Mouse (Mus musculus) C2C12 (cell line): ENCODE results near the gene Gpatch2l. TPM values are rescaled to one million over a fixed set of nuclear protein-coding genes. Genes with fewer than 3 reads are reported as not detected.

Experiments used
- H3K27me3 ChIP-seq: one replicate; pipeline ENCODE4 v1.6.1; 2011; ENCODE audit not compliant: control insufficient read depth, insufficient read depth, insufficient read length
- H3K36me3 ChIP-seq: one replicate; pipeline ENCODE4 v1.6.1; 2011; ENCODE audit not compliant: control insufficient read depth, insufficient read depth
- H3K4me3 ChIP-seq: one replicate; pipeline ENCODE4 v1.5.1; 2011; ENCODE audit warnings: mild to moderate bottlenecking, control low read depth; ENCODE audit not compliant: poor library complexity, insufficient read depth, severe bottlenecking
- H3K79me2 ChIP-seq: one replicate; pipeline ENCODE4 v1.6.1; 2011; ENCODE audit not compliant: control insufficient read depth, insufficient read depth
- H3K79me3 ChIP-seq: one replicate; pipeline ENCODE4 v1.6.1; 2011; ENCODE audit warnings: low read depth, control low read depth
- H3ac ChIP-seq: one replicate; pipeline ENCODE3; 2011; ENCODE audit warnings: low read depth; ENCODE audit not compliant: control insufficient read depth, insufficient read length
- CEBPB ChIP-seq: IDR thresholded peaks from one replicate; pipeline ENCODE4 v1.6.1; 2011; ENCODE audit warnings: low read depth, mild to moderate bottlenecking, control low read depth, moderate library complexity
- CTCF ChIP-seq: IDR thresholded peaks from one replicate; pipeline ENCODE4 v1.5.1; 2011; ENCODE audit not compliant: control insufficient read depth, insufficient read depth, insufficient read length
- FOSL1 ChIP-seq: IDR thresholded peaks from one replicate; pipeline ENCODE4 v1.8.0; 2011; ENCODE audit warnings: mild to moderate bottlenecking, low read length; ENCODE audit not compliant: poor library complexity, insufficient read depth, severe bottlenecking
- MAX ChIP-seq: IDR thresholded peaks from one replicate; pipeline ENCODE4 v1.6.1; 2011; ENCODE audit warnings: mild to moderate bottlenecking, control low read depth
- MYOD1 ChIP-seq: IDR thresholded peaks from one replicate; pipeline ENCODE4 v1.6.1; 2011; ENCODE audit warnings: low read depth; ENCODE audit not compliant: control insufficient read depth, insufficient read length
- MYOG ChIP-seq: IDR thresholded peaks from one replicate; pipeline ENCODE4 v1.6.1; 2011; ENCODE audit not compliant: control insufficient read depth, insufficient read length; ENCODE audit errors: extremely low read depth
- USF1 ChIP-seq: IDR thresholded peaks from one replicate; pipeline ENCODE4 v1.6.1; 2011; ENCODE audit warnings: low read depth, mild to moderate bottlenecking, control low read depth, moderate library complexity
- polyA plus RNA-seq: library from polyadenylated mRNA; unstranded; fragments of >200 nt; fragmentation: generic; extraction: Trizol; gene quantifications from one replicate; pipeline ENCODE4 v1.2.1, GENCODE M21; 2012; ENCODE audit warnings: missing spikeins

The Gpatch2l gene
- polyA plus RNA-seq, 1 experiment: 7.2 TPM

DNA sequence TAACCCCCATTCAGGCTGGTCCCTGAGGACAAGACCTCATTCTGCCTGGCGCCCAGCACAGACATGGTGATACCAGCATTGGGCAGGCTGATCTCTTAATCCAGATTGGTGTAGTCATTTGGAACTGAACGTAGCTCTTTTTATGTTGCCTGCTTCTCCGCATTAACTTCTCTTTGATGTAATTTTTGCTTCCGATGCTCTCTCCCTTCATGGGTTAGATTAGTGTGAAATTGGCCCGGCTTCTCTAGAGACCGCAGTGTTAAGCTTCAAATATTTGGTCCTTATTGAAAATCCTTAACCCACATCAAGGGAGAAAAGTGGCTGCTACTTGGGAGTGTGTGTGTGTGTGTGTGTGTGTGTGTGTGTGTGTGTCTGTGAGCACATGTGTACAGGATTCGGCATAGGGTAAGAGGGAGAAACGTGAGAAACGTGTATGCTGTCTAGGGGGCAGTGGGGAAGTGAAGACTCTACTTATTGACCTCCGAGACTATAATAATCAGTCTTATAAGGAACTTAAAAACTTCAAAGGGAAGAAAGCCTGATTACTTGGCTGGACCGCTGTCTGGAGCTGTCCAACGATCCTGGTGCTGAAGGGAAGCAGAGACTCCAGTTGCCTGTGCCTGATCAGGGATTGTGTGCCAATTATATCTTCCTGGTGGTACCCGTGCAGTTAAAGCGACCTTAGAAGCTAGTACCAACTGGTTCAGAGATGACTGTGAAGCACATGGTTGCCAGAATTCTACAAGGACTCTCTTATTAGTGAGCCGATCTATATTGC, 28.8 kb upstream of the Gpatch2l start:
- no peaks in the 10 kb centered on the region for H3K79me3 ChIP-seq
- H3K36me3 ChIP-seq: no peaks in the 10 kb centered on the region
- TF ChIP-seq MYOD1: no peak
- TF ChIP-seq MAX: no peak
- TF ChIP-seq CEBPB: no peak
- TF ChIP-seq FOSL1: no peak
- no peak for TF ChIP-seq CTCF
- no peak for TF ChIP-seq USF1
- no peak overlapping the region for H3ac ChIP-seq
- H3K4me3 ChIP-seq: no peak overlapping the region
- no peaks in the 10 kb centered on the region for H3K79me2 ChIP-seq
- peaks cover 45% of the 10 kb centered on the region for H3K27me3 ChIP-seq

DNA sequence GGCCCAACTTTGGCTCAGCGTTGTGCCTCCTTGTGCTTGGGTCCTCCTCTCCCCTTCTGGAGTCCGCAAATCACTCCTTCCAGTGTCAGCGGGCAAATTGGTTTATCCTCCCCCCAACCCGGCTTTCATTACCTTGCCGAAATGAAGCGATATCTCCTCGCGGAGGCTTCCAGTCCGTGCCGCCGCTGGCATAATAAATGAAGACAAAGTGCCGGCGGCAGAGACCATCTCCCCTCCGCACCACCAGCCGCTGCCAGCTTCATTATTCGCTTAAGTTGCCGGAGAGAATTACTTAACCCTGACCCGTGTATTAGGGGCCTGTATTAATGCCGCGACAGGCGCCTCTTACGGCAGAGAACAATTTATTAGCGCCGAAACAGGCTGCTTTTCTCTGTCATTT, 27.5 kb upstream of the Gpatch2l start:
- Histone ChIP-seq H3K79me3 (no peaks in the 10 kb centered on the region), H3ac (no peak overlapping the region), H3K36me3 (no peaks in the 10 kb centered on the region), H3K4me3 (no peak overlapping the region), H3K27me3 (peaks cover 41% of the 10 kb centered on the region), H3K79me2 (no peaks in the 10 kb centered on the region)
- no peak for TF ChIP-seq MYOD1
- no peak for TF ChIP-seq MAX
- TF ChIP-seq USF1: no peak
- no peak for TF ChIP-seq MYOG
- TF ChIP-seq CTCF: no peak
- no peak for TF ChIP-seq FOSL1
- TF ChIP-seq CEBPB: no peak

GRCm38 (mm10) chr12:86216687-86217421, 24.8 kb upstream of the Gpatch2l start:
- H3K4me3 ChIP-seq: no peak overlapping the region
- H3K36me3 ChIP-seq: no peaks in the 10 kb centered on the region
- peaks cover 48% of the 10 kb centered on the region for H3K27me3 ChIP-seq
- TF ChIP-seq MYOG (no peak), MAX (no peak), USF1 (no peak), CEBPB (no peak), MYOD1 (no peak), CTCF (no peak), FOSL1 (no peak)
- no peak overlapping the region for H3ac ChIP-seq
- no peaks in the 10 kb centered on the region for H3K79me2 ChIP-seq
- H3K79me3 ChIP-seq: no peaks in the 10 kb centered on the region

GRCm38 (mm10) chr12:86220200-86221021, 21.2 kb upstream of the Gpatch2l start:
- Histone ChIP-seq H3K36me3 (no peaks in the 10 kb centered on the region), H3K79me3 (no peaks in the 10 kb centered on the region), H3K4me3 (no peak overlapping the region), H3K27me3 (peaks cover 38% of the 10 kb centered on the region), H3ac (no peak overlapping the region), H3K79me2 (no peaks in the 10 kb centered on the region)
- TF ChIP-seq MYOD1: no peak
- TF ChIP-seq CEBPB: no peak
- no peak for TF ChIP-seq CTCF
- no peak for TF ChIP-seq MAX
- no peak for TF ChIP-seq MYOG
- no peak for TF ChIP-seq FOSL1
- no peak for TF ChIP-seq USF1

- TF ChIP-seq MYOD1: no peak
- no peak for TF ChIP-seq USF1
- no peak for TF ChIP-seq CEBPB
- TF ChIP-seq MYOG: no peak
- no peak for TF ChIP-seq CTCF
- TF ChIP-seq FOSL1: no peak
- TF ChIP-seq MAX: no peak
- Histone ChIP-seq H3K4me3 (no peak overlapping the region), H3K27me3 (peaks cover 36% of the 10 kb centered on the region), H3K36me3 (no peaks in the 10 kb centered on the region), H3K79me3 (no peaks in the 10 kb centered on the region), H3ac (no peak overlapping the region), H3K79me2 (no peaks in the 10 kb centered on the region)
Observed at GRCm38 (mm10) chr12:86221074-86221703, 20.5 kb upstream of the Gpatch2l start.
